Mouse (Mus musculus) erythroblast, embryonic 14.5 days (primary cell): Measurements from ENCODE around the gene Slc25a24.

Experiments used
- GATA1 ChIP-seq: IDR thresholded peaks from 2 replicates; pipeline ENCODE4 v1.6.1; 2012; ENCODE audit warnings: low read length, inconsistent platforms, mixed read lengths
- TAL1 ChIP-seq: IDR thresholded peaks from 3 replicates; pipeline ENCODE4 v1.6.1; 2012; ENCODE audit warnings: low read length, inconsistent platforms, mixed read lengths

GRCm38 (mm10) chr3:109124091-109124490 lies 1.1 kb downstream of the Slc25a24 start:
- TF ChIP-seq TAL1 (no peak), GATA1 (no peak)
